Mouse (Mus musculus) retina, postnatal 1 day (tissue): Measurements from ENCODE around the gene Pigl.

Source experiments
- DNase-seq: peaks from one replicate; pipeline ENCODE4 v3.0.0-alpha.2; 2012

The Pigl gene

GRCm38 (mm10) chr11:62560463-62561016, 102.3 kb downstream of the Pigl start:
- peak; percentile 42 for DNase-seq

GRCm38 (mm10) chr11:62563590-62563989, 105.3 kb downstream of the Pigl start:
- DNase-seq: no peak
